Mouse (Mus musculus): Measurements from ENCODE around the gene Wipi1. TPM values are rescaled to one million over a fixed set of nuclear protein-coding genes. Genes with fewer than 3 reads are reported as not detected.

Wipi1 gene
- total and polyA plus RNA-seq, 3 experiments, result 2.6 to 8.2 TPM; not detected in 1

DNA sequence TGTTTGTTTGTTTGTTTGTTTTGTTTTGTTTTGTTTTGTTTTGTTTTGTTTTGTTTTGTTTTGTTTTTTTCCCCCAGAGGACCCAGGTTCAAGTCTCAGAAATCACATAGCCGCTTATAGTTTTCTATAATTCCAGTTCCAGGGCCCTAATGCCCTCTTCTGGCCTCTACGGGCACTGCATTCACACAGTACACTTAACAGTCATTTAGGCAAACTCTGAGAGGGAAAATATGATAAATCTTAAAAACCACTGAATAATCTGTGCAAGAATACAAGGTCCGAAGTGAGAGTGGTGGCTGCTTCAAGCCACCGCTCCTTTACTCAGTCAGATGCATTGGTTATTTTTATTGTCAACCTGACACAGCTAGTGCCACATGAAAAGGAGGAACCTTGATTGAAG, 15.9 kb upstream of the Wipi1 start:
- Histone ChIP-seq H3K9me3 (replicated peaks; ENCODE audit: insufficient read depth, low read length) (no peaks in the 10 kb centered on the region), H3K36me3 (ENCODE audit: control insufficient read depth in 1 of 2, insufficient read depth in 2 of 2, low read length in 2 of 2) (peaks cover 0 to 15% of the 10 kb centered on the region in 2 experiments; a peak in 2 of 4 replicates), H3K27me3 (ENCODE audit: control insufficient read depth in 1 of 2, insufficient read depth in 2 of 2, low read length in 2 of 2) (peaks cover 0 to 6% of the 10 kb centered on the region in 2 experiments; a peak in 3 of 4 replicates), H3K79me2 (ENCODE audit: control insufficient read depth, insufficient read depth, low read length, poor library complexity) (no peaks in the 10 kb centered on the region), H3K9ac (ENCODE audit: control insufficient read depth, low read depth, low read length, poor library complexity, severe bottlenecking) (no peak overlapping the region), H3K27ac (ENCODE audit: control insufficient read depth, low read depth, low read length) (no peak overlapping the region; the same call in 1 of the 2 replicates), H3K4me1 (ENCODE audit: control insufficient read depth in 1 of 2, insufficient read depth in 2 of 2, low read length in 2 of 2) (peaks cover 2 to 18% of the 10 kb centered on the region in 2 experiments; a peak in 2 of 4 replicates), H3K4me3 (ENCODE audit: control insufficient read depth in 1 of 2, insufficient read depth in 1 of 2, low read depth in 2 of 2, low read length in 2 of 2) (no peak overlapping the region)
- DNase-seq (ENCODE audit: low read depth, low spot score), result peak; percentile 65
- TF ChIP-seq ZNF384 (IDR thresholded peaks at IDR 0.05; ENCODE audit: low read depth, low read length) (no peak), SMC3 (IDR thresholded peaks at IDR 0.05; ENCODE audit: low read depth, low read length) (peak; percentile 64), MAX (IDR thresholded peaks at IDR 0.05; ENCODE audit: low read length) (0 out of 2 replicates have a peak, but pooled peaks have one; percentile 26), ETS1 (IDR thresholded peaks at IDR 0.05; ENCODE audit: low read depth, low read length) (0 out of 2 replicates have a peak, but pooled peaks have one; percentile 16), RAD21 (IDR thresholded peaks at IDR 0.05; ENCODE audit: low read depth, low read length) (peak; percentile 68), ZMIZ1 (IDR thresholded peaks at IDR 0.05; ENCODE audit: low read depth, low read length) (no peak), ZC3H11A (IDR thresholded peaks at IDR 0.05; ENCODE audit: low read depth, low read length) (peak; percentile 64), RCOR1 (IDR thresholded peaks at IDR 0.05; ENCODE audit: low read depth, low read length) (peak; percentile 74; the same call in 1 of the 2 replicates), MXI1 (IDR thresholded peaks at IDR 0.05; ENCODE audit: low read depth, low read length) (0 out of 2 replicates have a peak, but pooled peaks have one; percentile 14), CTCF (IDR thresholded peaks at IDR 0.05 in 2 of 3, conservative IDR thresholded peaks at IDR 0.05 in 1 of 3; ENCODE audit: control insufficient read depth in 1 of 3, insufficient read depth in 1 of 3, low read depth in 2 of 3, low read length in 3 of 3, poor library complexity in 1 of 3, severe bottlenecking in 1 of 3) (peak; percentile 54 to 78 (median 65)), EP300 (IDR thresholded peaks at IDR 0.05; ENCODE audit: low read depth in 1 of 2, low read length in 2 of 2) (peak in 1 of 2 experiments; percentile 27; a peak in 1 of 4 replicates), CHD1 (IDR thresholded peaks at IDR 0.05; ENCODE audit: low read depth, low read length) (0 out of 2 replicates have a peak, but pooled peaks have one; percentile 46), BHLHE40 (IDR thresholded peaks at IDR 0.05; ENCODE audit: borderline replicate concordance, low read depth, low read length) (no peak)

DNA sequence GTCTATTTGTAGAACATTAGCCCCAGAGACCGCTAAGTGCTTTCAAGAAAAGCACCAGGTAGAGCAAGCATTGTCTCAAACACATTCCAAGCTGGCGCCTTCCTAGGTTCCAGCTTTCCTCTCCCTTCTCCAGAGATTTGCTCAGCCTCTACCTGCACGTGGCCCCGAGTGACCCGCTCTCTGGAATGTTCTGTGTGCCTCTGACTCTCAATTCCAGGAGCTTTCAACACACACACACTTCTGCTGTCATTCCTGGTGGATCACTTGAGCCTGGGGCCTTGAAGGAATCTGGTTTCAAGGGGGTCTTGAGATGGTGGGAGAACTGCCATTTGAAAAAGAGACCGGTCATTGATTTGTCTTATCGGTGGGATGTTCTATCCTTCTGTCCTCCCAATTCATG, 11.5 kb upstream of the Wipi1 start:
- H3K4me1 ChIP-seq (ENCODE audit: control insufficient read depth in 1 of 2, insufficient read depth in 2 of 2, low read length in 2 of 2), result peaks cover 11 to 26% of the 10 kb centered on the region in 2 experiments
- no peak overlapping the region for H3K4me3 ChIP-seq (ENCODE audit: control insufficient read depth in 1 of 2, insufficient read depth in 1 of 2, low read depth in 2 of 2, low read length in 2 of 2)
- TF ChIP-seq MAZ (IDR thresholded peaks at IDR 0.05; ENCODE audit: low read depth, low read length) (no peak), ZKSCAN1 (IDR thresholded peaks at IDR 0.05; ENCODE audit: low read depth, low read length) (no peak), TAL1 (IDR thresholded peaks at IDR 0.05; ENCODE audit: low read length) (no peak), RAD21 (IDR thresholded peaks at IDR 0.05; ENCODE audit: low read depth, low read length) (no peak), MYB (IDR thresholded peaks at IDR 0.05; ENCODE audit: low read depth, low read length) (no peak)

More for the DNA sequence above, 11.5 kb upstream of the Wipi1 start:
- no peak overlapping the region for H3K27ac ChIP-seq (ENCODE audit: control insufficient read depth, low read depth, low read length)
- H3K27me3 ChIP-seq (ENCODE audit: control insufficient read depth in 1 of 2, insufficient read depth in 2 of 2, low read length in 2 of 2), result no peaks in the 10 kb centered on the region
- H3K9ac ChIP-seq (ENCODE audit: control insufficient read depth, low read depth, low read length, poor library complexity, severe bottlenecking), result no peak overlapping the region
- H3K36me3 ChIP-seq (ENCODE audit: control insufficient read depth in 1 of 2, insufficient read depth in 2 of 2, low read length in 2 of 2), result peaks cover 0 to 24% of the 10 kb centered on the region in 2 experiments; a peak in 2 of 4 replicates
- H3K79me2 ChIP-seq (ENCODE audit: control insufficient read depth, insufficient read depth, low read length, poor library complexity), result no peaks in the 10 kb centered on the region
- no peak for DNase-seq (ENCODE audit: low read depth, low spot score)
- H3K9me3 ChIP-seq (replicated peaks; ENCODE audit: insufficient read depth, low read length), result no peaks in the 10 kb centered on the region
